Mouse (Mus musculus): ENCODE measurements at regions not wholly inside any gene's neighbourhood (a gene's known extent, or its start where the extent isn't known, plus 50 kb on each side); places are given as distances from the start of the nearest gene placed in this dataset.
"Not testable (repeated sequence)": the region's sequence is repeated elsewhere in the genome, so short reads cannot be mapped to it uniquely, and the experiment has no call there.

GRCm38 (mm10) chr10:111587891-111588611 lies 82.0 kb downstream of the Phlda1 start:
- 0 out of 2 replicates have a peak, but pooled peaks have one; percentile 46 for ATAC-seq (replicated peaks; ENCODE audit: low FRiP score, poor library complexity, severe bottlenecking)

- ATAC-seq (replicated peaks; ENCODE audit: low FRiP score, poor library complexity, severe bottlenecking): no peak
These were observed 83.1 kb downstream of the Phlda1 start for GRCm38 (mm10) chr10:111589186-111589585.

GRCm38 (mm10) chr10:111592416-111593149 lies 86.5 kb downstream of the Phlda1 start:
- no peak for ATAC-seq (replicated peaks; ENCODE audit: low FRiP score, poor library complexity, severe bottlenecking)

GRCm38 (mm10) chr10:111593280-111593679 lies 87.2 kb downstream of the Phlda1 start:
- no peak for ATAC-seq (replicated peaks; ENCODE audit: low FRiP score, poor library complexity, severe bottlenecking)

GRCm38 (mm10) chr10:111594171-111594570 lies 88.1 kb downstream of the Phlda1 start:
- no peak for ATAC-seq (replicated peaks; ENCODE audit: low FRiP score, poor library complexity, severe bottlenecking)

- no peak for ATAC-seq (replicated peaks; ENCODE audit: low FRiP score, poor library complexity, severe bottlenecking)
These were observed 88.6 kb downstream of the Phlda1 start for GRCm38 (mm10) chr10:111594651-111595050.

- no peak; the same call in 1 of the 2 replicates for ATAC-seq (replicated peaks; ENCODE audit: low FRiP score, poor library complexity, severe bottlenecking)
These were observed 89.5 kb downstream of the Phlda1 start for GRCm38 (mm10) chr10:111595513-111595995.

- no peak for ATAC-seq (replicated peaks; ENCODE audit: low FRiP score, poor library complexity, severe bottlenecking)
These were observed 92.6 kb downstream of the Phlda1 start for GRCm38 (mm10) chr10:111598650-111599049.

- no peak for ATAC-seq (replicated peaks; ENCODE audit: low FRiP score, poor library complexity, severe bottlenecking)
These were observed 93.5 kb downstream of the Phlda1 start for GRCm38 (mm10) chr10:111599297-111600250.

GRCm38 (mm10) chr10:111600251-111600620 lies 94.2 kb downstream of the Phlda1 start:
- ATAC-seq (replicated peaks; ENCODE audit: low FRiP score, poor library complexity, severe bottlenecking): no peak

GRCm38 (mm10) chr10:111600677-111601099 lies 94.6 kb downstream of the Phlda1 start:
- ATAC-seq (replicated peaks; ENCODE audit: low FRiP score, poor library complexity, severe bottlenecking): no peak

GRCm38 (mm10) chr10:111603166-111603565 lies 97.1 kb downstream of the Phlda1 start:
- ATAC-seq (replicated peaks; ENCODE audit: low FRiP score, poor library complexity, severe bottlenecking): no peak

- not testable (repeated sequence) for ATAC-seq (replicated peaks; ENCODE audit: low FRiP score, poor library complexity, severe bottlenecking)
These were observed 101.3 kb downstream of the Phlda1 start for GRCm38 (mm10) chr10:111607381-111607780.

GRCm38 (mm10) chr10:111608385-111609093 lies 102.5 kb downstream of the Phlda1 start:
- ATAC-seq (replicated peaks; ENCODE audit: low FRiP score, poor library complexity, severe bottlenecking): no peak

GRCm38 (mm10) chr10:111609889-111610288 lies 103.8 kb downstream of the Phlda1 start:
- no peak for ATAC-seq (replicated peaks; ENCODE audit: low FRiP score, poor library complexity, severe bottlenecking)

- ATAC-seq (replicated peaks; ENCODE audit: low FRiP score, poor library complexity, severe bottlenecking): no peak
These were observed 113.7 kb downstream of the Phlda1 start for GRCm38 (mm10) chr10:111619627-111620270.

- no peak for ATAC-seq (replicated peaks; ENCODE audit: low FRiP score, poor library complexity, severe bottlenecking)
These were observed 115.0 kb downstream of the Phlda1 start for GRCm38 (mm10) chr10:111620927-111621676.

GRCm38 (mm10) chr10:111622789-111623188 lies 116.7 kb downstream of the Phlda1 start:
- ATAC-seq (replicated peaks; ENCODE audit: low FRiP score, poor library complexity, severe bottlenecking): no peak
